Mouse (Mus musculus): ENCODE results near the gene Inpp5d. TPM values are rescaled to one million over a fixed set of nuclear protein-coding genes. Genes with fewer than 3 reads are reported as not detected.

Inpp5d gene
- total RNA-seq, 2 experiments from 2014 or later, result 88.0 to 105 TPM

GRCm38 (mm10) chr1:87698010-87698409, 77.9 kb downstream of the Inpp5d start:
- ATAC-seq (ENCODE audit: poor library complexity, severe bottlenecking), result no peak

GRCm38 (mm10) chr1:87699890-87700448, 79.9 kb downstream of the Inpp5d start:
- no peak for ATAC-seq (ENCODE audit: poor library complexity, severe bottlenecking)

DNA sequence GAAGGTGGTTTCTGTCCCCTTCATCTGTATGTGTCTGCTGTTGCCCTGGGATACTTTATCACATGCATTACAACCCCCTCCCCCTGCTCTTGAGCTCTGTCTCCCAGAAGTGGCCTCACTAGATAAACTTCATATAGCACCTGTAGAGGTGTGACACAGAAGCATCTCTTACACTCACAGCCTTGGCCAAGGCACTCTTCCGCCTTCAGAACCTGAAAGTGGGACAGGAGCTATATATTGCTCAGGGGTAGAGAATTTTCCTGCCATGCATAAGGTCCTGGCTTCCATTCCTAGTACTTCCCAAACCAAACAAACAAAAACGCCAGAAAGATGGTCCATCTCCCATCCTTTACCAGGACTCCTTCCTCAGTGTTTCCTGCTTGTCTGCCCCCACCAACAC, 84.1 kb downstream of the Inpp5d start:
- no peak for ATAC-seq (ENCODE audit: poor library complexity, severe bottlenecking)

DNA sequence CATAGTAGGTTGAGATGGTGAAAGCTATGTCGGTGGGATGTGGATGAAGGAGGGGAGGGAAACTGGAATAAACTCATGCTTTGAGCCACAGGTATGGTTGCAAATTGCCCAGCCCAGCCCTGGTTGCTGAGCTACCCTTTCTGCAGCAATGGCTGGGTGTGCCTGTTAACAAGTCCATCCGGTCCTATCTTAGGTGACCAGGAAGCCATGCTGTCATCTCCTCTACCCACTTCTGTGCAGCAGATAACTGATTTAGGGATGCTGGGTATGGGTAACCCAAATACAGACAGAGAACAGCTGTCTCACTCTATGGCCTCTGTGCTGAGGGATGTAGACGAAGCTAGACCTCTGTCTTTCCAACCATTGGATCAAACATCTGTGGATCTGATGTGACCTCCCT, 86.2 kb downstream of the Inpp5d start:
- ATAC-seq (ENCODE audit: poor library complexity, severe bottlenecking), result no peak

GRCm38 (mm10) chr1:87709020-87709419, 88.9 kb downstream of the Inpp5d start:
- no peak for ATAC-seq (ENCODE audit: poor library complexity, severe bottlenecking)

DNA sequence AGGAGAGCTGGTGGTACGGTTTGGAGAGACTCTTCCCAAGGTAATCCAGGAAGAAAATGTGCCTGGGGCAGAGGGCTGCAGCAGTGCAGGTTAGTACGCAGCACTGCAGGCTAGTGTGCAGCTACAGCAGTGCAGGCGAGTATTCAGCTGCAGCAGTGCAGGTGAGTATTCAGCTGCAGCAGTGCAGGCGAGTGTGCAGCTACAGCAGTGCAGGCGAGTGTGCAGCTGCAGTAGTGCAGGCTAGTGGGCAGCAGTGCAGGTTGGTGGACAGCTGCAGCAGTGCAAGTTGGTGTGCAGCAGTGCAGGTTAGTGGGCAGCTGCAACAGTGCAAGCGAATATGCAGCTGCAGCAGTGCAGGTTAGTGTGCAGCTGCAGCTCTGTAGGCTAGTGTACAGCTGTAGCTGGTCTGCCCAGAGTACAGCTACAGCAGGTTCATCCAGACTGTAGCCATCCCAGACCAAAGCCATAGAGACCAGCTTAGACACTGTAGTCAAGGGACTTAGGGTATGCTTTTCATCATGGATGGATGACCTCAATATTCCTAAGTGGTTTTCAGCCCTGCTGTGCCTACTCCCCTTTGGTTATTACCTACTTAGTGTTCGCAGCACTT, 89.7 kb downstream of the Inpp5d start:
- ATAC-seq (ENCODE audit: poor library complexity, severe bottlenecking), result no peak

- ATAC-seq (ENCODE audit: poor library complexity, severe bottlenecking), result no peak
Observed at GRCm38 (mm10) chr1:87711938-87712613, 92.0 kb downstream of the Inpp5d start.

DNA sequence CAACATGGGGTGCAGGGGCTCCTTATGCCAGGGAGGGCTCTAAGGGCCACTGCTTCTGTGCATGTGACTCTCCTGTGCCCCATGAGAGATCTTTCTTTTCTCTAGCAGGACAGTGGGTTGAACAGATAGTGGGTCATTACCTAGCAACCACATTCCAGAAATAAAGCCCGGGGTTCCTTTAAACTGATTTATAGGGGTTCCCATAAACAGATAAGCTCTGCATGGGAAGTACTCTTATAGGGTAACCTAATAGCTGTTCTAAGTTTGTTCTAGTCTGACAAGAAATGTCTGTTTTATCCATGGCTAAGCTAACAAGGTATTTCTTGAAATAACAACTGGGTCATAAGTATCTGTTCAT, 92.5 kb downstream of the Inpp5d start:
- ATAC-seq (ENCODE audit: poor library complexity, severe bottlenecking), result no peak

- ATAC-seq (ENCODE audit: poor library complexity, severe bottlenecking), result no peak
Observed at GRCm38 (mm10) chr1:87721382-87721781, 101.3 kb downstream of the Inpp5d start.

GRCm38 (mm10) chr1:87722081-87722480, 102.0 kb downstream of the Inpp5d start:
- ATAC-seq (ENCODE audit: poor library complexity, severe bottlenecking), result no peak

DNA sequence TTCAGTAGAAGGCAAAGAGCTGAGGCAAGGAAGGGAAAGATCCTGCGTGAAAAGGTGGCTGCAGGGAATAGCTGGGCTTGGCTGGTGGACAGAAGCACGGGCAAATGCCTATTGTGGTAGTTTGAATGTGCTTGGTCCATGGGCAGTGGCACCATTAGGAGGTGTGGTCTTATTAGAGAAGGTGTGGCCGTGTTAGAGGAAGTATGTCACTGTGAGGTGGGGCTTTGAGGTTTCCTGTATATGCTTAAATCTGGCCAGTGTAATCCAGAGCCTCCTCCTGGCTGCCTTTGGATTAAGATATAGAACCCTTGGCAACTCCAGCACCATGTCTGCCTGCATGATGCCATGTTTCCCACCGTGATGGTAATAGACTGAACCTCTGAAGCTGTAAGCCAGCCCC, 103.2 kb downstream of the Inpp5d start:
- ATAC-seq (ENCODE audit: poor library complexity, severe bottlenecking), result peak; percentile 88

DNA sequence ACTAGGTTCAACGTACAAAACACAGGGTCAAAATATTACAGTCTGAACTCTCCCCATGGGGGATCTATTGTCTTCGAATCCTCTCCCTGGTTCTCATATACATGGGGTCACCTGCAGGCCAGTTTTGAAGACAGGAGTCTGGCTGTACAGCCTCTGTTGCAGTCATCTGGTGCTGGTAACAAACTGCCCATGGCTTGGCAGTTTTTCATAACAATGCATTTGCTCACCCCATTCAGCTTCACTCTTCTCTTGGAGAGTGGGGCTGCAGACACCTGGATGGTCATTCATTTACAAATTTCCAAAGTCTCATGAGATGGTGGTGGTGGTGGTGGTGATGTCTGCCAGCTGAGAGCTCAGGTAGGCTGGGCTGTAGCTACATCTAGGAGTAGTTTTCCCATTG, 109.0 kb downstream of the Inpp5d start:
- ATAC-seq (ENCODE audit: poor library complexity, severe bottlenecking), result no peak

GRCm38 (mm10) chr1:87729850-87730249, 109.7 kb downstream of the Inpp5d start:
- no peak for ATAC-seq (ENCODE audit: poor library complexity, severe bottlenecking)

DNA sequence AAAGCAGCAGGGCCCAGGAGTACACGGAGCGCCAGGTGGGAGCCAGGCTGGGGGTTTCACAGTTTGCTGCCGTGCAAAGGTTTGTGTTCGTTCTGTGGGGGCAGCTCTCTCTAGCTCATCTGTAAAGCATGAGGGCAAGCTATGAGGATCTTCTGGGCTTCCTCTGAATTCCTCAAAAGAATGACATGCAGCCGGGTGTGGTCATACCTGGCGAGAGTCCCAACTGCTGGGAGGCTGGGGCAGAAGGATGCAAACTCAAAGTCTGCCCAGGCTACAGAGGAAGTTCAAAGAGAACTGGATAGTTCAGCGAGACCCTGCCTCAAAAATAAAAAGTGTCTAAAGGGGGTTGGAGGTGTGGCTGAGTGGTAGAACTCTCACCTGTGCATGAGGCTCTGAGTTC, 110.2 kb downstream of the Inpp5d start:
- no peak for ATAC-seq (ENCODE audit: poor library complexity, severe bottlenecking)

GRCm38 (mm10) chr1:87733212-87733611, 113.1 kb downstream of the Inpp5d start:
- no peak for ATAC-seq (ENCODE audit: poor library complexity, severe bottlenecking)

- no peak for ATAC-seq (ENCODE audit: poor library complexity, severe bottlenecking)
Observed at GRCm38 (mm10) chr1:87734153-87734552, 114.0 kb downstream of the Inpp5d start.

- ATAC-seq (ENCODE audit: poor library complexity, severe bottlenecking), result no peak
Observed at GRCm38 (mm10) chr1:87740584-87741290, 120.6 kb downstream of the Inpp5d start.

- no peak for ATAC-seq (ENCODE audit: poor library complexity, severe bottlenecking)
Observed at GRCm38 (mm10) chr1:87749360-87749973, 129.4 kb downstream of the Inpp5d start.

GRCm38 (mm10) chr1:87755641-87756470, 135.7 kb downstream of the Inpp5d start, which contains the start of gene Atg16l1:
Gene Atg16l1, plus strand, starts transcription at chr1:87755870.
- peak; percentile 98 for ATAC-seq (ENCODE audit: poor library complexity, severe bottlenecking)

DNA sequence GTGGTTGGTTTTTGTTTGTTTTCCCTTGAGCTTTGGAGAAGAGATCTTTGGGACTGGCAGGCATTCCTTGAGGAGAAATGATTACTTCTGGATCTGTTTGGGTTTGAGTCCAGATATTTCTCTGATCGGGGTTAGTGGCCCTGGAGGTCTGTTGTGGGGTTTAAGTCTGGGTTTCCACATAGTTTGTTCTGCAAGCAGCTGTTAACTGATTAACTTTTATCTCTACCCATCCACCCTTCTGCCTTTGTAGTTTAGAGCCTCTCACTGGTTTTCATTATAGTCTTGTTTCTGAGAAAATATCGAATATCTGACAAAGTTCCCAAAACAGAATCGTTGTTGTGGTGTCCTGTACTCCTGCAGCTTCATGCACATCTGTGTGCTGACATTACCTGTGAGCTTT, 143.7 kb downstream of the Inpp5d start:
- ATAC-seq (ENCODE audit: poor library complexity, severe bottlenecking), result no peak
